ENCODE assay signal across 7 mouse cellular contexts in genomic region chr7:80199851-80200587, GRCm38 (mm10). TPM values are rescaled to one million over a fixed set of nuclear protein-coding genes. Genes with fewer than 3 reads are reported as not detected.
DNase-seq lines count a peak whose midpoint lies in the region; ATAC-seq lines count a peak whose summit lies in the region.

No protein-coding gene starts in this region.

- H3K9me3 ChIP-seq in neural tube, embryonic 11.5 days (ENCODE audit: control insufficient read depth, low read length): no peaks in the 10 kb centered on the region
- H3K9me3 ChIP-seq in forebrain, embryonic 14.5 days (replicated peaks; ENCODE audit: control insufficient read depth, low read length): no peaks in the 10 kb centered on the region
- H3K9me3 ChIP-seq in liver, embryonic 12.5 days (replicated peaks): no peaks in the 10 kb centered on the region

- 0 out of 2 replicates have a peak overlapping the region, but pooled peaks have one; percentile 2 for H3K4me2 ChIP-seq in neural tube, embryonic 11.5 days (ENCODE audit: low read depth)
- peak overlapping the region; percentile 83 for H3K4me2 ChIP-seq in forebrain, embryonic 14.5 days (ENCODE audit: low read length)
- H3K4me2 ChIP-seq in liver, embryonic 12.5 days: peak overlapping the region; percentile 87

- no peaks in the 10 kb centered on the region for H3K36me3 ChIP-seq in neural tube, embryonic 11.5 days (ENCODE audit: control insufficient read depth, insufficient read depth, low read length)
- H3K36me3 ChIP-seq in forebrain, embryonic 14.5 days (ENCODE audit: control insufficient read depth, insufficient read depth, low read length): 0 out of 2 replicates have a peak, but pooled peaks cover 3% of the 10 kb centered on the region
- peaks cover 46% of the 10 kb centered on the region for H3K36me3 ChIP-seq in liver, embryonic 12.5 days

- H3K27me3 ChIP-seq in neural tube, embryonic 11.5 days (ENCODE audit: control insufficient read depth, insufficient read depth, low read length): no peaks in the 10 kb centered on the region
- no peaks in the 10 kb centered on the region for H3K27me3 ChIP-seq in forebrain, embryonic 14.5 days (replicated peaks; ENCODE audit: control insufficient read depth, insufficient read depth, low read length)
- no peaks in the 10 kb centered on the region for H3K27me3 ChIP-seq in liver, embryonic 12.5 days (replicated peaks)

- peak overlapping the region; percentile 51; the same call in 1 of the 2 replicates for H3K4me3 ChIP-seq in neural tube, embryonic 11.5 days (ENCODE audit: low read depth, low read length)
- H3K4me3 ChIP-seq in forebrain, embryonic 14.5 days (ENCODE audit: low read depth, low read length): no peak overlapping the region
- peak overlapping the region; percentile 92 for H3K4me3 ChIP-seq in liver, embryonic 12.5 days

- ATAC-seq in neural tube, embryonic 11.5 days (ENCODE audit: insufficient read depth, low FRiP score, low TSS enrichment): no peak
- no peak for ATAC-seq in forebrain, embryonic 14.5 days
- no peak for ATAC-seq in liver, embryonic 12.5 days

- no peak for DNase-seq in neural tube, embryonic 11.5 days (ENCODE audit: low spot score)
- DNase-seq in neural tube, embryonic 10.5 days (ENCODE audit: extremely low spot score, low spot score): no peak
- DNase-seq in forebrain, embryonic 14.5 days (ENCODE audit: low spot score): no peak
- no peak for DNase-seq in cerebellum, postnatal 14 days
- DNase-seq in T-cell, adult 2 months (ENCODE audit: low spot score): no peak
- DNase-seq in kidney, adult 11 months: no peak

- H3K4me1 ChIP-seq in neural tube, embryonic 11.5 days (ENCODE audit: control insufficient read depth, insufficient read depth, low read length): peaks cover 17% of the 10 kb centered on the region
- H3K4me1 ChIP-seq in forebrain, embryonic 14.5 days (ENCODE audit: control insufficient read depth, insufficient read depth, low read length): peaks cover 46% of the 10 kb centered on the region
- H3K4me1 ChIP-seq in liver, embryonic 12.5 days: peaks cover 90% of the 10 kb centered on the region

- H3K9ac ChIP-seq in neural tube, embryonic 11.5 days (ENCODE audit: low read length): no peak overlapping the region
- H3K9ac ChIP-seq in forebrain, embryonic 14.5 days (ENCODE audit: low read length): no peak overlapping the region
- H3K9ac ChIP-seq in liver, embryonic 12.5 days: peak overlapping the region; percentile 97

- H3K27ac ChIP-seq in neural tube, embryonic 11.5 days (ENCODE audit: low read depth, low read length): no peak overlapping the region
- no peak overlapping the region for H3K27ac ChIP-seq in forebrain, embryonic 14.5 days (ENCODE audit: low read depth, low read length)
- peak overlapping the region; percentile 93 for H3K27ac ChIP-seq in liver, embryonic 12.5 days

- 64% methylated on average over 11 of the region's 11 CpGs for WGBS in neural tube, embryonic 11.5 days
- WGBS in forebrain, embryonic 14.5 days: 82% methylated on average over 11 of the region's 11 CpGs
- 65% methylated on average over 11 of the region's 11 CpGs for WGBS in liver, embryonic 12.5 days (ENCODE audit: insufficient replicate concordance)

RNA-seq across cellular contexts. Expression of gene Sema4b, which starts 13.4 kb away (rescaled TPM):
- 10.5 and 12.1 TPM in 2 replicates for polyA plus RNA-seq in neural tube, embryonic 11.5 days (2014; fragmentation: Nextera tagmentation; extraction: Ambion mirVana)
- 11.6 and 12.8 TPM in 2 replicates for polyA plus RNA-seq in forebrain, embryonic 14.5 days (2014; fragmentation: Nextera tagmentation; extraction: Ambion mirVana)
- polyA plus RNA-seq in liver, embryonic 12.5 days (2016; fragmentation: Nextera tagmentation; extraction: Ambion mirVana): 16.9 and 17.9 TPM in 2 replicates

RNA-seq across cellular contexts. Expression of gene Cib1, which starts 32.6 kb away (rescaled TPM):
- polyA plus RNA-seq in neural tube, embryonic 11.5 days (2014; fragmentation: Nextera tagmentation; extraction: Ambion mirVana): 53.2 and 65.5 TPM in 2 replicates
- 32.7 and 38.5 TPM in 2 replicates for polyA plus RNA-seq in forebrain, embryonic 14.5 days (2014; fragmentation: Nextera tagmentation; extraction: Ambion mirVana)
- 97.5 and 99.2 TPM in 2 replicates for polyA plus RNA-seq in liver, embryonic 12.5 days (2016; fragmentation: Nextera tagmentation; extraction: Ambion mirVana)

RNA-seq across cellular contexts. Expression of gene Gdpgp1, which starts 32.6 kb away (rescaled TPM):
- 4.5 and 4.9 TPM in 2 replicates for polyA plus RNA-seq in neural tube, embryonic 11.5 days (2014; fragmentation: Nextera tagmentation; extraction: Ambion mirVana)
- 2.1 and 2.7 TPM in 2 replicates for polyA plus RNA-seq in forebrain, embryonic 14.5 days (2014; fragmentation: Nextera tagmentation; extraction: Ambion mirVana)
- 3.9 and 4.4 TPM in 2 replicates for polyA plus RNA-seq in liver, embryonic 12.5 days (2016; fragmentation: Nextera tagmentation; extraction: Ambion mirVana)

RNA-seq across cellular contexts. Expression of gene Ttll13, which starts 46.2 kb away (rescaled TPM):
- 1.3 and 2.1 TPM in 2 replicates for polyA plus RNA-seq in neural tube, embryonic 11.5 days (2014; fragmentation: Nextera tagmentation; extraction: Ambion mirVana)
- polyA plus RNA-seq in forebrain, embryonic 14.5 days (2014; fragmentation: Nextera tagmentation; extraction: Ambion mirVana): 0.87 and 1.2 TPM in 2 replicates
- 0.61 and 1.0 TPM in 2 replicates for polyA plus RNA-seq in liver, embryonic 12.5 days (2016; fragmentation: Nextera tagmentation; extraction: Ambion mirVana)

Comparison
In these comparisons a context has a peak if more than half of its experiments do, and no peak if none do; other contexts are left out.
1. H3K4me2 ChIP-seq: peak in every context shown above with its lines; median percentile 87 in liver, embryonic 12.5 days; 83 in forebrain, embryonic 14.5 days; 2 in neural tube, embryonic 11.5 days.